Mouse (Mus musculus) midbrain, embryonic 13.5 days (tissue): ENCODE measurements around the gene Gpx7. TPM values are rescaled to one million over a fixed set of nuclear protein-coding genes. Genes with fewer than 3 reads are reported as not detected.
A peak's percentile ranks its signal among the peaks of the same experiment; 100 is the strongest.
"Not testable (repeated sequence)": the region's sequence is repeated elsewhere in the genome, so short reads cannot be mapped to it uniquely, and the experiment has no call there.

ENCODE experiments used
- ATAC-seq: fragments of 200-750 bp; cut with Nextera tagmentation; 2 replicates; pipeline ENCODE4 v1.8.0; 2017; ENCODE audit warnings: mild to moderate bottlenecking, moderate TSS enrichment, moderate library complexity
- H3K27ac ChIP-seq: fragments of 300-500 bp; sonication (generic); 2 replicates; pipeline ENCODE4 v1.5.1; 2015; ENCODE audit warnings: inconsistent platforms, mild to moderate bottlenecking, moderate library complexity
- H3K27me3 ChIP-seq: fragments of 300-500 bp; sonication (generic); 2 replicates; pipeline ENCODE4 v1.6.1; 2015; ENCODE audit warnings: mild to moderate bottlenecking, inconsistent platforms
- H3K36me3 ChIP-seq: fragments of 300-500 bp; sonication (generic); 2 replicates; pipeline ENCODE4 v1.6.1; 2015; ENCODE audit warnings: mild to moderate bottlenecking, inconsistent platforms
- H3K4me1 ChIP-seq: fragments of 300-500 bp; sonication (generic); replicated peaks from 2 replicates; pipeline ENCODE4 v1.6.1; 2015; ENCODE audit warnings: inconsistent platforms
- H3K4me2 ChIP-seq: fragments of 300-500 bp; sonication (generic); replicated peaks from 2 replicates; pipeline ENCODE4 v1.6.1; 2015; ENCODE audit warnings: moderate library complexity, mild to moderate bottlenecking, inconsistent platforms
- H3K4me3 ChIP-seq: fragments of 300-500 bp; sonication (generic); replicated peaks from 2 replicates; pipeline ENCODE4 v1.5.1; 2015; ENCODE audit warnings: mild to moderate bottlenecking, inconsistent platforms
- H3K9ac ChIP-seq: fragments of 300-500 bp; sonication (generic); replicated peaks from 2 replicates; pipeline ENCODE4 v1.6.1; 2015; ENCODE audit warnings: mild to moderate bottlenecking, inconsistent platforms
- H3K9me3 ChIP-seq: fragments of 300-500 bp; sonication (generic); 2 replicates; pipeline ENCODE4 v1.6.1; 2016; ENCODE audit warnings: mild to moderate bottlenecking, inconsistent platforms
- WGBS: fragments of 180-500 bp; shearing (Covaris S2); methylation state at CpG from one replicate; pipeline ENCODE4 v1.1.7; 2015; 5-methylcytosine and 5-hydroxymethylcytosine counted together
- polyA plus RNA-seq: library from polyadenylated mRNA; unstranded; fragments of >200 nt; fragmentation: Nextera tagmentation; extraction: Ambion mirVana; gene quantifications from 2 replicates; pipeline ENCODE4 v1.2.1, GENCODE M21; 2015

Gene Gpx7
- polyA plus RNA-seq, 1 experiment from 2014 or later = 26.2 TPM

DNA sequence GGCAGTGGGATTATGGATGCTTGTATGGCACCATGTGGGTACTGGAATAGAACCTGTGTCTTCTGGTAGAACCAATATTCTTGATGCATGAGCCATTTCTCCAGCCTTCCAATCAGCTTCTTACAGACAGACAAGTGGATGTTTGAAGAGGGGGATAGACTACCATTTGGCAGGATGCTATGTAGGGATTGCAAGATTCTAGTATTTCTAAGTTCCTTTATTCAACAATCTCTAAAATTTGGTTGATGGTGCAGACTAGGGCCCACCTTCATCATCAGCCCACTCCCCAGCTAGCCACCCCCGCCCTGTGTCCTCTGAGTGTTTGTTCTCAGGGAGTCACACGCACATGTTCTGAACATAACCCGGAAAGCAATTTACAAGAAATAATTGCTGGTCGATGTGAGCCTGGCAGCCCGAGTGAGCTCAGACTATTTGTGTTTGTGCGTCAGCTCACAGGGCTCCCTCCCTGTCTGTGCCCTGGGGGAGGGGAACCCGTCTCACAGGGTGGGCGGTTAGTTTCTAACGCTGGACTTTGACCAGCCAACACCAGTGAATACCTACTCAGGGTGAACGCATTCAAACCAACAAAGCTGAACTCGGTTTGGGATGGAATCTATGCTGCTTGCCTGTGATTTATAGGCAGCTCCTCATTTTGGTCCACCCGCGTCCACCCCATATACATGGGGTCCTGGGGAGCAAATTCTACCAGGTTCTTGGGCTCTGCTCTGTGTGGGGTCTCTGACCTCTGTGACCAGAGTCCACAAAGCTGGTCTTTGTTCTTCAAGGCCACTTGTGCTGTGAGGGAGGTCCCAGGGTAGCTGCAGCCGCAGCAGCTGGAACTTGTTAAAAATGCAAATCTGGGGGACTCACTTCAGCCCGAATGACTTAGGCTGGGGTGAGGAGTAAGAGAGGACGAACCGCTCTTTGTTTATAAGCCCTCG is 44.2 kb downstream of the Gpx7 start:
- H3K9me3 ChIP-seq = no peaks in the 10 kb centered on the region
- H3K9ac ChIP-seq = peak overlapping the region; percentile 33
- WGBS = 3% methylated on average over 18 of the region's 18 CpGs
- H3K4me1 ChIP-seq = peaks cover 61% of the 10 kb centered on the region
- H3K27me3 ChIP-seq = no peaks in the 10 kb centered on the region
- no peaks in the 10 kb centered on the region for H3K36me3 ChIP-seq
- H3K4me3 ChIP-seq = no peak overlapping the region
- peak overlapping the region; percentile 86 for H3K27ac ChIP-seq
- ATAC-seq = peak; percentile 46
- peak overlapping the region; percentile 7 for H3K4me2 ChIP-seq

- peaks cover 61% of the 10 kb centered on the region for H3K4me1 ChIP-seq
- H3K4me3 ChIP-seq = no peak overlapping the region
- ATAC-seq = peak; percentile 84
- peak overlapping the region; percentile 32 for H3K4me2 ChIP-seq
- H3K9me3 ChIP-seq = no peaks in the 10 kb centered on the region
- H3K27me3 ChIP-seq = no peaks in the 10 kb centered on the region
- H3K27ac ChIP-seq = peak overlapping the region; percentile 96
- no peaks in the 10 kb centered on the region for H3K36me3 ChIP-seq
- H3K9ac ChIP-seq = 0 out of 2 replicates have a peak overlapping the region, but pooled peaks have one; percentile 16
- WGBS = 4% methylated on average over 28 of the region's 28 CpGs
Measured at GRCm38 (mm10) chr4:108360136-108361055, 46.4 kb downstream of the Gpx7 start.

GRCm38 (mm10) chr4:108358498-108358897 is 48.3 kb downstream of the Gpx7 start:
- 18% methylated on average over 4 of the region's 4 CpGs for WGBS
- Histone ChIP-seq H3K36me3 (no peaks in the 10 kb centered on the region), H3K9ac (no peak overlapping the region), H3K27ac (peak overlapping the region; percentile 96), H3K4me3 (no peak overlapping the region), H3K4me1 (peaks cover 53% of the 10 kb centered on the region), H3K9me3 (no peaks in the 10 kb centered on the region), H3K4me2 (no peak overlapping the region), H3K27me3 (no peaks in the 10 kb centered on the region)
- ATAC-seq = no peak

GRCm38 (mm10) chr4:108357458-108357857 is 49.3 kb downstream of the Gpx7 start:
- H3K27ac ChIP-seq = no peak overlapping the region
- ATAC-seq = no peak
- no peaks in the 10 kb centered on the region for H3K36me3 ChIP-seq
- no peaks in the 10 kb centered on the region for H3K9me3 ChIP-seq
- H3K27me3 ChIP-seq = no peaks in the 10 kb centered on the region
- no peak overlapping the region for H3K9ac ChIP-seq
- H3K4me3 ChIP-seq = no peak overlapping the region
- no peak overlapping the region for H3K4me2 ChIP-seq
- 93% methylated on average over 8 of the region's 8 CpGs for WGBS
- H3K4me1 ChIP-seq = peaks cover 42% of the 10 kb centered on the region

- not testable (repeated sequence) for H3K27ac ChIP-seq, ATAC-seq, H3K4me3 ChIP-seq, H3K4me2 ChIP-seq, H3K36me3 ChIP-seq, H3K9ac ChIP-seq, H3K27me3 ChIP-seq, H3K9me3 ChIP-seq
- peaks cover 28% of the 10 kb centered on the region for H3K4me1 ChIP-seq
Measured at GRCm38 (mm10) chr4:108353591-108353990, 53.2 kb downstream of the Gpx7 start.

GRCm38 (mm10) chr4:108350819-108351218 is 55.9 kb downstream of the Gpx7 start:
- H3K4me1 ChIP-seq = peaks cover 28% of the 10 kb centered on the region
- peak; percentile 85 for ATAC-seq
- 7% methylated on average over 8 of the region's 8 CpGs for WGBS
- no peak overlapping the region for H3K4me2 ChIP-seq
- H3K9ac ChIP-seq = no peak overlapping the region
- no peaks in the 10 kb centered on the region for H3K27me3 ChIP-seq
- H3K4me3 ChIP-seq = no peak overlapping the region
- no peaks in the 10 kb centered on the region for H3K36me3 ChIP-seq
- H3K9me3 ChIP-seq = no peaks in the 10 kb centered on the region
- H3K27ac ChIP-seq = peak overlapping the region; percentile 31

Other genes starting within 250 kb of the Gpx7 start
- gene Echdc2, start 241.5 kb downstream of the Gpx7 start, polyA plus RNA-seq = 6.6 and 6.7 TPM in 2 replicates
- not detected in 2 replicates for gene Zyg11a, start 188.9 kb downstream of the Gpx7 start, polyA plus RNA-seq
- 30.3 and 30.9 TPM in 2 replicates for gene Zyg11b, start 105.9 kb downstream of the Gpx7 start, polyA plus RNA-seq
- 49.5 and 50.5 TPM in 2 replicates for gene Coa7, start 78.8 kb downstream of the Gpx7 start, polyA plus RNA-seq
- gene Shisal2a, start 23.6 kb downstream of the Gpx7 start, polyA plus RNA-seq = 4.5 and 5.9 TPM in 2 replicates
- gene Tut4, start 52.5 kb upstream of the Gpx7 start, polyA plus RNA-seq = 92.4 and 97.6 TPM in 2 replicates
- 93.4 and 104 TPM in 2 replicates for gene Prpf38a, start 172.4 kb upstream of the Gpx7 start, polyA plus RNA-seq
- gene Orc1, start 172.5 kb upstream of the Gpx7 start, polyA plus RNA-seq = 3.5 and 4.1 TPM in 2 replicates
- gene Cc2d1b, start 213.0 kb upstream of the Gpx7 start, polyA plus RNA-seq = 19.7 and 20.5 TPM in 2 replicates